Mouse (Mus musculus) layer of hippocampus, adult 18-20 months (tissue): ENCODE data around the gene Plxnd1. TPM values are rescaled to one million over a fixed set of nuclear protein-coding genes. Genes with fewer than 3 reads are reported as not detected.

Experiments
- DNase-seq, 2 experiments: peaks; one replicate each; pipeline ENCODE4 v3.0.0; 2022; ENCODE audit warnings: low spot score in 2 of 2
- total RNA-seq, 2 experiments: library from RNA; stranded (reverse); gene quantifications; 2 replicates each; pipeline ENCODE4 v1.2.3; 2021

Gene Plxnd1
- total RNA-seq, 2 experiments from 2014 or later, result 22.0 to 23.0 TPM

GRCm38 (mm10) chr6:115927292-115928242 lies 67.2 kb downstream of the Plxnd1 start:
- DNase-seq, result no peak

- no peak for DNase-seq
Observed at GRCm38 (mm10) chr6:115926416-115926815, 68.4 kb downstream of the Plxnd1 start.

DNA sequence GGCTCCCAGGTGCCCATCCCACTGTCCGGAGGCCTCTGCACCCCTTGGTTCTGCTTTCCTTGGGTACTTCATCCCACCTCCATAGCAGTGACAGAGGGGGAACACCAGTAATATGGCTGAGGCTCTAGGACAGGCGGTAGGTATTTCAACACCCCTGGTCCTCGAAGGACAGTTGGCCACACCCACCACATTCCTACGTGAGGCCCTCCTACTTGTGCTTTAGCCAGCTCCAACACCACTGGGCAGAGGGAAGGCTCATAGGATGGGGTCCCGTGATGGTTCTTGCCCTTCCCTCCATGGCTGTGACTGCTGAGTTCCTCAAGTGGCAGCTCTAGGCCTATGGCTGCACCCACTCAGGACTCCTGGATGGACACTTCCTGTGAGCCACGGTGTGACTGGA lies 70.0 kb downstream of the Plxnd1 start:
- DNase-seq, result no peak

GRCm38 (mm10) chr6:115919876-115920275 lies 74.9 kb downstream of the Plxnd1 start:
- DNase-seq, result no peak

DNA sequence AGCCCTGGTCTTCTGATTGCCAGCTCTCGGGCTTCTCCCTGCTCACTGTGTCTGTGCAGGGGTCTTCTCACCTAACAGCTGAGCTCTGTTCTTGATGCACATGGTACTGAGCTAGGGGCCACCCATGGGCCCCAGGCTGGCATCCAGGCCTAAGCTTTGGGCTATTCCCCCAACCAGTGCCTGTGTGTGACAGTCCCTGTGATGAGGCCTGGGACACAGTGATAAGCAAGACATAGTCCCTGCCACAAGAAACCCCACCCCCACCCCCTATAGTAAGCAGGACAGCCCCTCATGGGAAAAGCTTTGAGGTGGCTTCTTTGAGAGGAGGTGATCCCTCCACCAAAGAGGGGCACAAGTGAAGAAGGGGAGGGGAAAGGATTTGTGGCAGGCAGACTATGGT lies 76.2 kb downstream of the Plxnd1 start:
- no peak for DNase-seq

DNA sequence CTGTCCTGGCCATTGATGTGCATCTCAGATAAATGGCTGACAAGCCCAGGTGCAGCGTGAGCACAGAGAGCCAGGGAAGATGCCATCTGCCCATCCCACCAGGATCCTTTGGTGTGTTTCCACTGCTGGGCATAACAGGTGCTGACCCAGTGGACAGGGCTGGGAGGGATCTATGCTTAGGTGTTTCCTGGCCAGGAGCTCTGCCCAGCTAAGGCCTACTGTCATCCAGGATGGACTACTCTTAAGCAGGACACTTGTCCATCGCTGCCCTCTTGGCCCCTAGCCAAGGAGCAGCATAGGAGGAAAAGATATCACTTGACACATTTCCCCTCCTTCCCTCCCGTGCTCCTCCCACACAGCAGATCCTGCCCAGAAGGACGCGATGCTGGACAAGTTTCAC lies 78.2 kb downstream of the Plxnd1 start:
- DNase-seq, result no peak

DNA sequence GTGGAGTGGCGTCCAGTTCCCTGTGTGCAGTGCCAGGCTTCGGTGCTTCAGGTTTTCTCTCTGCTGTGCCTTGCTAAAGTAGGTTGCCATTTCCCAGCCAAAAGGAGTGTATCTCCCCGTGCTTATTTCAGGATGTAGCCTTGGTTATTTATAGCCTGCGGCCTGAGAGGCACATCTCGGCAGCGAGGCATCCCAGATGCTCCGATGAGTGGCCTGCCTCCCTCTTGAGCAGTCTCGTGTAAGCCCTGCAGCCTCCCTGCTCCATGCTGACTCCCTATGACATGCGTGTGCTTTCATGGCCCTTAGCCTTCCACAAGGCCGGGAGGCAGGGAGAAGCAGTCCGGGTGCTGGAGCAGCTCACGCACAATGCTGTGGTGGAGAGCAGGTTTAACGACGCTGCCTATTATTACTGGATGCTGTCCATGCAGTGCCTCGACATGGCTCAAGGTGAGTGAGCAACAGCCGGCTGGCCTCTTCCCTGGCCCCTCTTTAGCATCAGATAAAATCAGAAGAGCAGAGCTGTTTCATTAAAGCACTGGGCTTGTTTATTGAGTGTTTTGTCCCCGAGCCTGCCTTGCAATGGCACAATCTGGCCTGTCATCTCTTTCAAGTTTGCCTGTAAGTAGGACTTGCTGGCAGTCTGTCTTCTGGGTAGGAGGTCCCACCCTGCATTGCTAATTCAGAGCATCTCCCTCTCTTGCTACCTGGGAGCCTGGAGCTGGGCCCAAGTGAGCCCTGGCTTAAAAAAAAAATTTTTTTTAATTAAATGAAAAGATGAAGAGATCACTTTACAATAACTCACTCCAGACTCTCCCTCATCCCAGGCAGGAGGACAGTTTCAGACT lies 79.0 kb downstream of the Plxnd1 start:
- no peak for DNase-seq

- DNase-seq, result peak; percentile 54 to 82
Observed at GRCm38 (mm10) chr6:115914511-115915202, 80.1 kb downstream of the Plxnd1 start.

GRCm38 (mm10) chr6:115913482-115913881 lies 81.3 kb downstream of the Plxnd1 start:
- DNase-seq, result peak; percentile 65 to 81

DNA sequence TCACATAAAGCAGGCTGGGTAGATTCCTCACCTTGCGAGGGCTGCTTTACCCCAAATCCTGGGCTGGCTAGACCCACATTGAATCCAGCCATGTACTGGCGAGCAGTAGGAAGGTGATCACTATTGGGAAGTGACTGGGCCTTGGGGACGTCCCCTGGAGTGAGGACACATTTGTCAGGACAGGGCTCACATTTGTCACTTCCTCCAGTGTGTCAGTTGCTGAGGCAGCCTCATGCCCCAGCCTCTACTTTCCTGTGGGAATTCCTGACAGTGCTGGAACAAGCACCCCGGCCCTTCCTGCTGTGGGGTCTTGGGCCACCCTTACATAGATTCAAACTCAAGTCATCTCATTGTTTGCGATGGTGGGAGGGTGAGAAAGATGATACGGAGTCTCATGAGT lies 83.0 kb downstream of the Plxnd1 start:
- no peak for DNase-seq

DNA sequence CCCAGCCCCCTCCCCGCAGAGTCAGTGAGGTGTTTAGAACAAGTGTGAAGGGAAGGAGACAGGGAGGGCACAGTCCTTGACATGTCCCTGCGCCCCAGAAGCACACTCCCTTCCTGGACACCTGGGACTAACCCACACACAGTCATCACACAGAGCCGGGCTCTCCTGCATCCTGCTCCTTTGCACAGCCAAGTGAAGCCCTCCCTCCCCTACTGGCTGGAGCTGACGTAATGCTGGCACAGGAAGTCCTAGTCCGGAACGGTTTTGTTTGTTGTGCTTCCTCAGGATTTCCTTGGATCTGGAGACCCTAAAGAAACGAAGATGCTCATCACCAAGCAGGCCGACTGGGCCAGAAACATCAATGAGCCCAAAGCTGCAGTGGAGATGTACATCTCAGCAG lies 84.9 kb downstream of the Plxnd1 start:
- no peak for DNase-seq

GRCm38 (mm10) chr6:115909052-115909451 lies 85.8 kb downstream of the Plxnd1 start:
- no peak for DNase-seq

DNA sequence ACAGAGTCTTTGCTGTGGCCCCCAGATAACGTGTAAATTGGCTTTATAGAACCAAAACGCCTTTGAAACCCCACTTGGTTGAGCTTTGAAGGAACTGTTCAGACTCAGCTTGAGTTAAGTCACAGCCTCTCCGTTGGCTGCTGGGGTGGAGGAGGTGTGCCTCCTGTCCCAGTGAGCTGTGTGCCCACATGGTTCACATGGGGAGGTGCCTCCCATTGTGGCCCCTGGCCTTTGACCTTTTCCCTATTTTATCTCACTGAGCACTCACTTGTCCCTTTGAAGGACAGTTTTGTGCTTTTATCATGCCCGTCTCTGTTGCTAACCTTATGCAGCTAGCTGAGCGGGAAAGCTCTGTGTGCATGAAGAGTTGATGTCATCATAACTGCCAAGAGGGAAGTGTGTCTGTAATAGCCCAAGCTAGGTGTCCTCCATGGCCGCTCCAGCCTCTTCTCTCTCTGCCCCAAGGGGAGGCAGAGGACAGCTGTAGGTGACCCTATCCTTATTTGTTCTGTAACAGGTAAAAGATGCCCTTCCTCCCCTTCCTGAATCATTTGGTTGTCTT lies 86.3 kb downstream of the Plxnd1 start:
- no peak for DNase-seq

- DNase-seq, result no peak
Observed at GRCm38 (mm10) chr6:115906871-115907270, 87.9 kb downstream of the Plxnd1 start.

GRCm38 (mm10) chr6:115906455-115906854 lies 88.3 kb downstream of the Plxnd1 start:
- no peak for DNase-seq

- DNase-seq, result no peak
Observed at GRCm38 (mm10) chr6:115905568-115905967, 89.2 kb downstream of the Plxnd1 start.

Other genes with a start within 250 kb of the Plxnd1 start
- under 1 TPM in 1 of 2 experiments, not detected in 1; 0.52 TPM for gene Tmem40, start 232.6 kb downstream of the Plxnd1 start, total RNA-seq
- gene Cand2, start 220.5 kb downstream of the Plxnd1 start, total RNA-seq, result 1 to 10 TPM; 2.7 to 2.8 TPM
- gene Rpl32, start 186.3 kb downstream of the Plxnd1 start, total RNA-seq, result 100 to 1,000 TPM; 497 to 528 TPM
- 1 to 10 TPM; 3.2 to 4.0 TPM for gene Efcab12, start 156.6 kb downstream of the Plxnd1 start, total RNA-seq
- 1 to 10 TPM; 5.8 to 7.2 TPM for gene Mbd4, start 141.6 kb downstream of the Plxnd1 start, total RNA-seq
- 10 to 100 TPM; 26.4 to 33.5 TPM for gene Ift122, start 141.5 kb downstream of the Plxnd1 start, total RNA-seq
- gene Rho, start 63.3 kb downstream of the Plxnd1 start, total RNA-seq, result 1 to 10 TPM in 1 of 2 experiments, under 1 TPM in 1; 0.89 to 1.0 TPM
- not detected for gene H1foo, start 50.1 kb downstream of the Plxnd1 start, total RNA-seq
- 10 to 100 TPM; 82.0 to 91.7 TPM for gene Tmcc1, start 198.5 kb upstream of the Plxnd1 start, total RNA-seq
- gene Washc2, start 213.0 kb upstream of the Plxnd1 start, total RNA-seq, result 100 to 1,000 TPM in 1 of 2 experiments, 10 to 100 TPM in 1; 99.2 to 110 TPM